Mouse (Mus musculus) G1E (cell line): ENCODE measurements around the gene Clec2l. TPM values are rescaled to one million over a fixed set of nuclear protein-coding genes. Genes with fewer than 3 reads are reported as not detected.
"Not testable (repeated sequence)": the region's sequence is repeated elsewhere in the genome, so short reads cannot be mapped to it uniquely, and the experiment has no call there.

Experiments used
- ATAC-seq: 2 replicates; pipeline ENCODE4 v1.8.0; 2016; ENCODE audit warnings: mild to moderate bottlenecking; ENCODE audit not compliant: insufficient number of reproducible peaks, poor library complexity, low FRiP score, severe bottlenecking; ENCODE audit errors: extremely low read depth
- DNase-seq: peaks from one replicate; pipeline ENCODE4 v3.0.0; 2012; ENCODE audit warnings: low spot score
- H3K27me3 ChIP-seq: 2 replicates; pipeline ENCODE4 v1.6.1; 2012; ENCODE audit warnings: mild to moderate bottlenecking, low read length, inconsistent platforms; ENCODE audit not compliant: insufficient read depth
- H3K36me3 ChIP-seq: replicated peaks from 2 replicates; pipeline ENCODE3; 2012; ENCODE audit warnings: mild to moderate bottlenecking, inconsistent platforms
- H3K4me1 ChIP-seq: 2 replicates; pipeline ENCODE4 v1.6.1; 2012; ENCODE audit warnings: low read depth, low read length, inconsistent platforms, mixed read lengths; ENCODE audit not compliant: insufficient read depth
- H3K4me3 ChIP-seq: 2 replicates; pipeline ENCODE4 v1.5.1; 2012; ENCODE audit warnings: low read depth, mild to moderate bottlenecking, inconsistent platforms, low read length, moderate library complexity, mixed read lengths
- H3K9me3 ChIP-seq: replicated peaks from 2 replicates; pipeline ENCODE4 v1.6.1; 2012; ENCODE audit warnings: inconsistent platforms
- CTCF ChIP-seq: IDR thresholded peaks from 2 replicates; pipeline ENCODE4 v1.5.1; 2012; ENCODE audit warnings: low read depth, low read length, inconsistent platforms, mixed read lengths
- GATA1 ChIP-seq: IDR thresholded peaks from 2 replicates; pipeline ENCODE4 v1.6.1; 2012; ENCODE audit warnings: borderline replicate concordance, low read length, inconsistent platforms, mixed read lengths
- GATA2 ChIP-seq: IDR thresholded peaks from 2 replicates; pipeline ENCODE4 v1.6.1; 2012; ENCODE audit warnings: low read depth, low read length, inconsistent platforms, borderline replicate concordance
- POLR2AphosphoS5 ChIP-seq: IDR thresholded peaks from 2 replicates; pipeline ENCODE4 v1.6.1; 2012; ENCODE audit warnings: low read depth, low read length, inconsistent platforms; ENCODE audit not compliant: insufficient replicate concordance
- TAL1 ChIP-seq: conservative IDR thresholded peaks from 2 replicates; pipeline ENCODE4 v1.6.1; 2012; ENCODE audit warnings: low read depth, low read length, inconsistent platforms, mixed read lengths
- polyA plus RNA-seq: library from polyadenylated mRNA; stranded (reverse); fragments of >175 nt; gene quantifications from 2 replicates; pipeline ENCODE4 v1.2.3, GENCODE M21; 2012
- total RNA-seq, 2 experiments: library from RNA; stranded (forward) in 1 of 2; stranded (reverse) in 1 of 2; fragments of 200-1000 nt in 1 of 2; fragments of >200 nt in 1 of 2; fragmentation: Nextera tagmentation in 1 of 2; gene quantifications; 2 replicates each; pipeline ENCODE4 v1.2.3; 2014 to 2017

Clec2l gene
- total and polyA plus RNA-seq, 3 experiments, result not detected

DNA sequence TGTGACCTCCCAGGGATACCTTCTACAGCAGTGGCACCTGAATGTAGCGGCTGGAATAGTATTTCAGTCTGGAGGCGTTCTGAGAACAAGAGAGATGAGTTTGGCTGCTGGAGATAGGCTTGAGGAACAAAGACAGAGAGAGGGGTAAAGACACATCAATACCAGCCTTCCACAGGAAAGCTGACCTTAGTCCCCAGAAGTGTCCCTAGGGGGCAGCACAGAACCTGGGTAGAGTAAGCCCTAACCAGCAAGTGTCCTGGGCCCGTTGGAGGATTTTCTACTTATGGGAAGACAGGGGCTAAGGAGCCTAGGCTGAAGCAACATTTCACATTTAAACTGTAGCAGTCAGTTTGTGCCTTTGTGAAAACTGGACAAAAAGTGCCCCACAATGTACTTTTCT, 13.3 kb upstream of the Clec2l start:
- H3K27me3 ChIP-seq, result peaks cover 57% of the 10 kb centered on the region
- no peak for DNase-seq

DNA sequence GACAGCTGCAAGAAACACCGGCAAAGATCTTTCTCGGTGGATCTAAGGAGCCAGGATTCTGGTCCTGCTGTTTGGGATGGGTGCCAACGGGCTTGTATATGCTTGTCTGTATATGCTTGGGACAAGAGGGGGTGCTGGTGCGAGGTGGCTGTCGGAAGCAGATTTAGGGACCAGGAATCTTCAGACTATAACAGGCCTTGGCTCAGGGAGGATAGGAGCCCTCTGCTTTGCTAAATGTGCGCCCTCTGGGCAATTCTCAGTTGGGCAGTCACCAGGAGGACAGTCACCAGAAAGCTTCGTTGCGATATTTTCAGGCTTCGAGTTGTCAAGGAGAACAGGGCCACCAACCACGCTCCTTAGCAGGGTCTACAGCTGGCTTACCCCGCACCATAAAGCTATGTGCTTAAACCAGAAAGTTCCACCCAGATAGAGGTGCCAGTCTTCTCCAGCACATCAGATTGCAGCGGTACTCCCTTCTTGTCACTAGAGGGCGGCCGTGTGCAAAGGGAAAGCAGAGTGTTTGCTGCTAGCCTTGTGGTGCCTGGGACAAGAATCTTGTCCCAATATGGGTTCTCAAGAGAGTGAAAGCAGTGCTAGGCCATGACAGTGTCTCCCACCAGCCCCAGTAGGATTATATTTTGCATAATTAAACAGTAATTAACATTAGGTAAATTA, 12.5 kb upstream of the Clec2l start:
- Histone ChIP-seq H3K27me3 (peaks cover 49% of the 10 kb centered on the region), H3K4me1 (peaks cover 2% of the 10 kb centered on the region; the same call in 1 of the 2 replicates), H3K36me3 (no peaks in the 10 kb centered on the region), H3K9me3 (no peaks in the 10 kb centered on the region), H3K4me3 (no peak overlapping the region)
- peak; percentile 28; the same call in 1 of the 2 replicates for ATAC-seq
- no peak for TF ChIP-seq POLR2AphosphoS5
- TF ChIP-seq CTCF, result peak; percentile 95
- peak; percentile 81 for DNase-seq

More for the DNA sequence above, 13.3 kb upstream of the Clec2l start:
- no peak overlapping the region for H3K4me3 ChIP-seq
- ATAC-seq, result no peak
- H3K9me3 ChIP-seq, result no peaks in the 10 kb centered on the region
- TF ChIP-seq GATA1 (no peak), TAL1 (no peak), POLR2AphosphoS5 (no peak), CTCF (no peak), GATA2 (no peak)
- H3K36me3 ChIP-seq, result no peaks in the 10 kb centered on the region
- H3K4me1 ChIP-seq, result peaks cover 2% of the 10 kb centered on the region; the same call in 1 of the 2 replicates

DNA sequence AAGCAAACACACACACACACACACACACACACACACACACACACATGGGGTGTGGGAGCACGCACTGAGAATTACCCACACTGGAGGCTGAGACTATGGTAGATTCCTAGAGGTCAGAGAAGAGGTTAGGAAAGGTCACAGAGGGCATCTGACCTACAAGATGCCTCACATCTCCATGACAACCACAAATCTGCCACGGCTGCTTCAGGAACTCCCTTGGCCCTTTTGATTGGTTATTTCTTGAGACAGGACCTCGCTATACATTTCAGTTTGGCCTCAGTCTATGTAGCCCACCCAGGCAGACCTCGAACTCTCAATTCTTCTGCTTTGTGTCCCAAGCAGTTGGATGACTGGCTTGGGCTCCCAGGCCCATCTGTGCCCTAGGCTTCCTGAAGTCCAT, 1.2 kb upstream of the Clec2l start:
- ATAC-seq, result no peak
- Histone ChIP-seq H3K9me3 (no peaks in the 10 kb centered on the region), H3K4me3 (no peak overlapping the region), H3K4me1 (no peaks in the 10 kb centered on the region), H3K27me3 (peaks cover 68% of the 10 kb centered on the region), H3K36me3 (no peaks in the 10 kb centered on the region)
- no peak for TF ChIP-seq GATA1
- no peak for TF ChIP-seq POLR2AphosphoS5
- TF ChIP-seq GATA2, result no peak
- no peak for TF ChIP-seq CTCF
- TF ChIP-seq TAL1, result no peak
- DNase-seq, result no peak

DNA sequence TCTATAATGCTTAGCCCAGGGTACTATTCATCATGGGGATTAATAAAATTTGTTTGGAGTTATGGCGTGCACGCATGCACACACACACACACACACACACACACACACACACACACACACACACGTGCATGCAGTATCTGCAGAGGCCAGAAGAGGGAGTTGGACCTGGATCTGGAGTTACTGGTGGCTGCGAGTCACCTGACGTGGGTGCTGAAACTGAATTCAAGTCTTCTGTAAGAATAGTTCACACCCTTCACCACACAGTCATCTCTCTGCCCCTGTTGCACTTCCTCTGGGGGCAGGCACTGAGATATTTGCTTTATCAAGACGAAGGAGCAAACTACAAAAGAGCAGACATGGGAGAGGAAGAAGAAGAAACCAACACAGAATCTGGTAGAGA, 6.7 kb downstream of the Clec2l start:
- DNase-seq (no peak), ATAC-seq (no peak)
- Histone ChIP-seq H3K36me3 (no peaks in the 10 kb centered on the region), H3K4me1 (peaks cover 12% of the 10 kb centered on the region), H3K4me3 (no peak overlapping the region), H3K9me3 (no peaks in the 10 kb centered on the region), H3K27me3 (peaks cover 56% of the 10 kb centered on the region)
- TF ChIP-seq TAL1, result no peak
- no peak for TF ChIP-seq POLR2AphosphoS5
- TF ChIP-seq CTCF, result no peak
- no peak for TF ChIP-seq GATA2
- no peak for TF ChIP-seq GATA1

DNA sequence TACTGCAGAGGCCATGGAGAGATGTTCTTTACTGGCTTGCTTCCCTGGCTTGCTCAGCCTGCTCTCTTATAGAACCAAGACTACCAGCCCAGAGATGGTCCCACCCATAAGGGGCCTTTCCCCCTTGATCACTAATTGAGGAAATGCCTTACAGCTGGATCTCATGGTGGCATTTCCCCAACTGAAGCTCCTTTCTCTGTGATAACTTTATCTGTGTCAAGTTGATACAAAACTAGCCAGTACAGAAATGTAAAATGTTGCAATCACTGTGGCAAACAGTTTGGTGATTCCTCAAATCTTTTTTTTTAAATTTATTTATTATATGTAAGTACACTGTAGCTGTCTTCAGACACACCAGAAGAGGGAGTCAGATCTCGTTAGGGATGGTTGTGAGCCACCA, 7.6 kb downstream of the Clec2l start:
- H3K36me3 ChIP-seq, DNase-seq, H3K4me3 ChIP-seq, H3K9me3 ChIP-seq, ATAC-seq: not testable (repeated sequence)
- Histone ChIP-seq H3K27me3 (peaks cover 52% of the 10 kb centered on the region), H3K4me1 (peaks cover 12% of the 10 kb centered on the region)

DNA sequence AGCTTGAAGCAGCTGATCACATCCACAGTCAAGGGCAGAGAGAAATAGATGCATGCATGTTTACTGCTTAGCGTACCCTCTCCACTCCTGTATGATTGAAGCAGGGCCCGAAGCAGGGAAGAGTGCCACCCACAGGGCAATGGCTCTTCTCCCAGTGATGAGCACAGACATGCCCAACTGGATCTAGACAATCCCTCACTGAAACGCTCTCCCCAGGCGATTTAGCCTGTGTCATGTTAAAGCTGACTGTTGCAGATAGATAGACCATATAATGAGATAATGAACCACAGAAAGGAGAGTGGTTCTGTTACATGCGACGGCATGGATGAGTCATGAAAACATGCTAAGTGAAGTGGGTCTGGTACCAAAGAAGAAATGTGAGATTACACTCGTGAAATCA, 8.4 kb downstream of the Clec2l start:
- H3K36me3 ChIP-seq, result no peaks in the 10 kb centered on the region
- H3K4me3 ChIP-seq, result no peak overlapping the region
- peaks cover 12% of the 10 kb centered on the region for H3K4me1 ChIP-seq
- no peaks in the 10 kb centered on the region for H3K9me3 ChIP-seq
- H3K27me3 ChIP-seq, result peaks cover 47% of the 10 kb centered on the region
- no peak for ATAC-seq
- DNase-seq, result no peak
- no peak for TF ChIP-seq POLR2AphosphoS5
- no peak for TF ChIP-seq TAL1
- no peak for TF ChIP-seq GATA2
- TF ChIP-seq CTCF, result no peak
- TF ChIP-seq GATA1, result no peak

DNA sequence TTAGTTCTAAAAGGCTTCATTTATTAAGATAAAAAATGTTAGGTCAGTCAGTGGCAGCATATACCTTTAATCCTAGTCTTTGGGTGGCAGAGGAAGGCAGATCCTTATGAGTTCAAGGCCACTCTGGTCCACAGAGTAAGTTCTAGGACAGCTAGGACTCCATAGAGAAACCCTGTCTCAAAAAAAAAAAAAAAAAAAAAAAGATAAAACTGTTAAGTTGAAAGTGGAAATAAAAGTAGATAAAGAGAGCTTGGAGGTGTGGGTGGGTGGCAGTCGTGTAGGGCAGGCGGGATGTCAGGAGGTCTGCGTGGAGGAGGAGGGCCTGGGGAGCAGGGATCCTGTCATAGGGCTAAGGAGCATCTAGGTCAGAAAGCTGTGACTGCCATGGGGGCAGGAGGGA, 9.1 kb downstream of the Clec2l start:
- no peak for DNase-seq
- no peaks in the 10 kb centered on the region for H3K36me3 ChIP-seq

More for the DNA sequence above, 9.1 kb downstream of the Clec2l start:
- Histone ChIP-seq H3K9me3 (no peaks in the 10 kb centered on the region), H3K27me3 (peaks cover 50% of the 10 kb centered on the region), H3K4me1 (peaks cover 19% of the 10 kb centered on the region), H3K4me3 (no peak overlapping the region)
- TF ChIP-seq CTCF, result no peak
- no peak for TF ChIP-seq TAL1
- no peak for TF ChIP-seq POLR2AphosphoS5
- no peak for TF ChIP-seq GATA1
- no peak for TF ChIP-seq GATA2
- ATAC-seq, result no peak
